Mouse (Mus musculus) spleen, postnatal 10 days (tissue): Measurements from ENCODE around the gene Cyfip1.
A peak's percentile ranks its signal among the peaks of the same experiment; 100 is the strongest.

ENCODE experiments used
- DNase-seq, 2 experiments: peaks; one replicate each; pipeline ENCODE4 v3.0.0; 2021 to 2022; ENCODE audit warnings: low spot score in 2 of 2

Gene Cyfip1

DNA sequence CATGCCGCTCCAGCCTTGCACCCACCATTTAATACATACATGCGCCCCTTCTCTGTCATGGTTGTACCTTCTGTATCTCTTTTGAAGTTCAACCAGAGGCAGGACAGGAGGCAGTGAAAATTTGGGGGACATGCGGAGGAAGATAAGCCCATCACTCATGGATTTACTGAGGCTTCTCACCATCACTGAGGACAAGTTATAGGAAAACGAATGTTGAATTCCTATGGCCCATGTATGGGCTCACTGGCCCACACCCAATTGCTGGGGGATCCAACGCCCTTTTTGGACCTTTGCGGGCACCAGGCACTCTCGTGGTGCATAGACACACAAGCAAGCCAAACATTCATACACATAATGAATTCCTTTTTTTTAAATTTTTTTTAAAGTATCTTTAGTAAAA lies at the start of gene Cyfip1:
TSS of gene Cyfip1 (plus strand) at position 301 of the 400 bp plus-strand sequence.
- DNase-seq: no peak

DNA sequence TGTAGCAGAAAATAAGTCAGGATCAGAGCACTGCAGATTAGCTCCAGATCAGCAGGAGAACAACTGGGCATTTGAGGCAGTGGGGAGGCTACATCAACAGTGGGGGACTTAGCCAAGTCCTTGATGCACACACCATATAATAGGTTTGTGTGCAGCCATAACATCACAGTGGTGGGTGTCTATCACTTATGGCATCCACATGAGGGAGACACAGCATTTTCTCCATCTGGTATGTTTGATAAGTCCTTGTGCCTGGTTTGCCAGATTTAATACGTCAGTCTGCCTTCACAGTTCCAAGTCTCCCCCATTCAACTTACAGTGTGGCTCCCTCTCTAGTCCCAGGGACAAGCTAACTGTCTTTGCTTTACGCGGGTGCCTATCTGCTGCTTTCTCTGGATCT lies 49.3 kb upstream of the Cyfip1 start:
- no peak for DNase-seq

DNA sequence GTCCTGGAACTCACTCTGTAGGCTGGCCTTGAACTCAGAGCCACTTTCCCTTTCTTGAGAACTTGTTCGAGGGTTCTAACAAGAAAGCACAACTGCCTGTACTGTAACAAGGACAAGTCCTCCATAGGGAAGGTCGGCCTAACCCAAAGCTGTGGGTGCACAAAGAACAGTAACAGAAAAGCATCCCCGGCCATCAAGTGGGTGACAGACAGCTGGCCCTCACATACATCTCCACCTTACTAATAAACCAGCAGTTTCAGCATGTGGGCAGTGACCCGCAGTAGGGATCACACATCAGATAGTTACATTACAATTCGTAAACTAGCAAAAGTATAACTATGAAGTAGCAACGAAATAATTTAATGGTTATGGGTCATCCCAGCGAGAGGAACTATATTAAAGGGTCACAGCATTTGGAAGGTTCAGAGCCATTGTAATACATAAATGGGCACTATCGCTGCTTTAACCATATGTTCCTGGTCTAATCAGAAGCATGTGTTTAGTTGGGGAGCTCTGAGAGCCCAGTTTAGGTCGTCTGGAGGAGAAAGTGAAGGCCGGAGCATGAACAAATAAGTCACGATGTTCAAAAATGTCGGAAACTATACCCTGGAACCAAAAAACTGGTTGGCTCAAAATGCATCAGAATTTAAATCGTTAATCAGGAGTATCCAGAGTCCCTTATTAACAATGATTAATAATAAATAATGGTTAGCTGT lies 48.2 kb upstream of the Cyfip1 start:
- DNase-seq: no peak

DNA sequence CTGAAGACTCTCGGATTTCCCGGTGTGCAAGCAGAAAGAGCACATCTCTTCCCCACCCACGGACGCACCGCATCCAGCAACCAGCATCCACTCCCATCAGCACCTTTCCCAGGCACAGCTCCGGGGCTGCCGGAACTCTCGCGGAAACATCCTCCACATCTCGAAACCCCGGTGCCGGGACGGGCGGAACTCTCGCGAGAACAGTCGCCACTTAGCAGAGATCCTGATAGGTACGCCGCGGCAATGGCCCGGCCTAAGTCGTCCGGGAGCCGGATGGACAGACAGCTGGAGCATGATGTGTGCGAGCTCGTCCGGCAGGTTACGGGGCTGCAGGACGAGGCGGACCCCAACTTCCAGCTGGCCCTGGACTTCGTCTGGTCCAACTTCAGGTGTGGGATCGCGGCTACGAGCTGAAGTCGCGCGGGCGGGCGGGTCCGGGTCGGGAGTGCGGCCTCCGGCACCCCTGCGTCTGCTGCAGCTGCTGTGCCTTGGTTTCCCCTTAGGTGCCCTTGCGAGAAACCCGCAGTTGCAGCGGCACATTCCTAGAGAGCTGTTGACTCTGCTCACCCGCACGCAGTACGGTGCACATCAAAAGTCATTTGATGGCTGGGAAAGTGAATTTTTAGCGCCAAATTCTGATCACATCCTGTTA lies 47.5 kb upstream of the Cyfip1 start, which contains the start of gene Tubgcp5:
TSS of gene Tubgcp5 (plus strand) at position 203 of the 652 bp plus-strand sequence.
- peak; percentile 91 to 98 for DNase-seq

DNA sequence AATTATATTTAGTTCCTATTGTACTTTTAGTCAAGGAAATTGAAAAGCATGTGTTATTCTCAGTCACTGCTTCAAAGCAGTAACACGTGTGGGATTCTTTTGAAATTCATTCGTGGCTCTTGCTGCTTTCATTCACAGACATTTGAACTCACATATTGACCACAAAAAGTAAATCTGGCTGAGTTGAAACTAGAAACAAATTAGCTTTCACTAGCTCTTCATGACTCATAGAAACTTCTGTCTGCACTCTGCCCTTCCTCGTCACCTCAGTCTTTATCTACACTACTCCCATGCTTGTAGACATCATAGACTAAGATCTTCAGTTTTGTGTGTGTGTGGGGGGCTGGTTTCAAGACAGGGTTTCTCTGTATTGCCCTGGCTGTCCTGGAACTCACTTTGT lies 41.6 kb upstream of the Cyfip1 start:
- DNase-seq: no peak

DNA sequence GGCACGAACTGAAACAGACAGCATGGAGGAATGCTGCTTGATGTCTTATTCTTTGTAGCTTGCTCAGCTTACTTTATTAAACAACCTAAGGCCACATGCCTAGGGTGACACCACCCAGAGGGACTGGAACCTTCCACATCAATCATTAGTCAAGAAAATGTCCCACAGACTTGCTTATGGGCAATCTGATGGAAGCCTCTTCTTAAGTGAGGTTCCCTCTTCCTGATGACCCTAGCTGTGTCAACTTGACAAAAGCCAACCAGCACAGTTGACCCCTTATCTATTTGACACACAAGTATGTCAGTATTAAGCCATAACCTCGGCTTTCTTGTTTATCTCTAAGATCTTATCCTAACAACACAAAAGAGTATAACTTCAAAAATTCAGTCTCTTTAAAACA lies 31.6 kb upstream of the Cyfip1 start:
- no peak for DNase-seq

DNA sequence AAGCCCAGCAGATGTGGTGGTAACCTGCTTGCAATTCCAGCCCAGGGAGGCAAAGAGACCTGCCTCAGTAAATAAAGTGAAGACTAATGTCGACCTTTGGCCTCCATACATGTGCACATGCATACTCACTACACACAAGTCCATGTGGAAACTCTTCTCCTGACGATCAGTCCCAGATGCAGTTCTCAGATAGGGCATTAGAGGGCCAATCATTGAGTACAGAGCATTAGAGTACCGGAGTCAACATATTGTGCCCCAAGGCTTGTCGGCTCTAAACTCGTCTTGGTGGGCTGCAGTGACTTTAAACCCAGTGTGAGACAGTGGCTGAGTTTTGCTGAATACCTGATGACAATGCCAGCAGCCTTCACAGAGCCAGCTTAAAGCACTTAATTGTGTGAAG lies 17.1 kb upstream of the Cyfip1 start:
- no peak for DNase-seq

DNA sequence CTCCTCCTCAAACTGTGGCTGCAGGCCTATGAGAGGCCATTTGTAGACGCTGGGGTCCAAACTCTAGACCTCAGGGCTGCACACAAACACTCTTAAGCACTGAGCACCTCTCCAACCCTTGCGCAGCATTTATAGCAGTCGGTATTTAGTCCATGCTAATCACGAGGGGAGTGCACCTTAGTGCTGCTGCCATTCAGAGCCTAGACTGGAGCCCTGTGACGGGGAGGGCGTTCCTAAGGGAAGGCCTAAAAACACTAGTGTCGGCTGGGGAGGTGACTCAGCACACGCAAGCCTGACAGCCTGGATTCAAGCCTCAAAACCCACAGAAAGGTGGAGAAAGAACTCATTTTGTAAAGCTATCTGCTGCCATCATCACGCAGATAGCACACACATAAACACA lies 14.0 kb upstream of the Cyfip1 start:
- DNase-seq: no peak

DNA sequence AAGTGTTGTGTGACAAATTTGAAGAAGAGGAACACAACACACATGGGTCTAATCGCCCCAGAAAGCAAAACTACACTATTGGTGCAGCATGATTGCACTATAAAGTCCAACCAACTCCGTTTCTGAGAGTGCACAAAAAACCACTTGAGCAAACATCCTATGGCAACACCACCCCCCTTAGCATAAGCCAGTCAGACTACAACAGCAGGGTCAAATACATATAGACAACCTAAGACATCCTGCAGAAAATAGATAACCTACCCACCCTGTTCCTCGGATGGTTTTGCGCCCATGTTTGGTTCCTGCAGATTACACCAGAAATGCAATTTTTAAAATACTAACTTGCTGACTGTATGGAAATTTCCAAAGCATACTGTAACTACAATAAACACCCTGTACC lies 4.7 kb upstream of the Cyfip1 start:
- DNase-seq: no peak

DNA sequence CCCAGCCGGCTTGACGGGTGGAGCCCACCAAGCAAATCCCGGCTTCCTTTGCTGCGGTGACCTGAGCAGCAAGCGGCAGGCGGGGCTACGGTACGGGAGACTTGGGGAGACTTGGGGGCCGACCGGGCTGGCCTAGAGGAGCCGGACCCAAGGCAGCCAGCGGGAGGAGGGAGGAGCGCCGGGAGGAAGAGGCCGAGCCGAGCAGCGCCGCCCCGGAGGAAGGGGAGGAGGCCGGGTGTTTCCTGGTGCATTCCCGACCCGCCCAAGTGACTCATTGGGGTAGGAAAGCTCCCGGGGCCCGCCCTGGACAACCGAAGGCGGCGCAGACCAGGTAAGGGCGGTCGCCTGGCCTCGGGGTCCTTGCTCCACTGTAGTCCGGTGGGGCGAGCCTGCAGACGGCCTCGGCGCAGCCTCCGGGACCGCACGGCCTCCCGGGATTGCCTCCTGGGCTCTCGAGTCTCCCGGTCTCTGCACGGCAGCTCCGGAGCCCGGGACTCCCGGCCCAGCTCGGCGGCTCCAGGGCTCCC lies 495 bp downstream of the Cyfip1 start:
- DNase-seq: peak; percentile 53 to 71

DNA sequence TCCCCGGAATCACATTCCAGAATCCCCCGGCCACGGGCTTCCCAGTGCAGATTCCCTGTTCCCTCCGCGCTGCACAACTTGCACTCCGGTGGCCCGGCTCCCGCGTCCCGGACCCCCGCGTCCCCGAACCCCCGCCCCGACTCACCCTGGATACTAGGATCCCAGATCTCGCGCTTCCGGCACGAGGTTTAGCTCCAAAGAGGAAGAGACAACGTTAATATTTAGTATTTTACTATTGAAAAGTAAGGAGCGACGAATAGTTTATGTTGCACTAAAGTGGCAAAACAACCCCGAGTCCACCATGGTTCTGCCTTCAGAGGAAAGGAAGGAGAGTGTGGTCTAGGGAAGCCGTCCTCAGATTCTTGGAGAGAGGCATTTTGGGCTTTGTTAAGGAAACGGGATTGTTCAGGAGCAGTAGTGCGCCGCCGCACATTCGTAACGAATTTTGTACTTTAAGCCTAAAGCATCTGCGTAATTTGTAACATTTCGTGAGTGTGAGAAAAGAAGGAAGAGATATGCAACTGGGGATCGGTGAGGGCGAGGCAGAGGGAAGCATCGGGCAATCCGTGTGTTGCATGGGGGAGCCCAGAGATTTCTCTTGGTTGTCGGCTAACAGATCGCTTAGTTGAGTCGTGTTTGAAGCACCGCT lies 1.1 kb downstream of the Cyfip1 start:
- DNase-seq: peak; percentile 14 to 20

DNA sequence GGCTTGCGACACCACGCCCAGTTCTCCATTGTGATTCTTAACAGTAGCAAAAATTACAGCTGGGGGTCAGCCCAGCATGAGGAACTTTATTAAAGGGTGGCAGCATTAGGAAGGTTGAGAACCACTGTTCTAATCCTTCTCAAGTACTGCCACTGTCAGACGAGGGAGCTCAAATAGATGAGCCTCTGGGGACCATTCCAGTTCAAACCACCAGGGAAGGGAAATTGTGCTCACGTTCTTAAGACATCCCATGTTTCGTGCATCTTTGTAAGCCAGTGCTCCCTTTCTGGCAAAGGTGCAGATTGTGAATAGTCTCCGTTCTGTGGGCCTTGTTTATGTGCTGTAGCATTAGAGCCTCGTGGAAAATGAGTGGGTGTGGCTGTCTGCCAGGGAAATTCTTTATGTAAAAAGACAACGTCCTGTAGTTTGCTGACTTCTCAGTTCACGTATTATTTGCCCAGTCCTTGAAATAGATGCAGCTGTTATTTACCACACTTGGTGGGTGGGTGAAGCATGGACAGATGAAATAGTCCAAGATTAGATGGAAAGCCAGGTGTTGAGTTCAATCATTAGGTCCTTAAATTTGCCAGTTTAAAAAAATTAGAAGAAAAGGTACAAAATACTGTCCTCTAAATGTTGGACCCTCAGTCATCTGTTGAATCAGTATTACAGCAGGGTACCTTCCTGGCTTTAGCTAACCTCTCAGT lies 5.2 kb downstream of the Cyfip1 start:
- DNase-seq: no peak

DNA sequence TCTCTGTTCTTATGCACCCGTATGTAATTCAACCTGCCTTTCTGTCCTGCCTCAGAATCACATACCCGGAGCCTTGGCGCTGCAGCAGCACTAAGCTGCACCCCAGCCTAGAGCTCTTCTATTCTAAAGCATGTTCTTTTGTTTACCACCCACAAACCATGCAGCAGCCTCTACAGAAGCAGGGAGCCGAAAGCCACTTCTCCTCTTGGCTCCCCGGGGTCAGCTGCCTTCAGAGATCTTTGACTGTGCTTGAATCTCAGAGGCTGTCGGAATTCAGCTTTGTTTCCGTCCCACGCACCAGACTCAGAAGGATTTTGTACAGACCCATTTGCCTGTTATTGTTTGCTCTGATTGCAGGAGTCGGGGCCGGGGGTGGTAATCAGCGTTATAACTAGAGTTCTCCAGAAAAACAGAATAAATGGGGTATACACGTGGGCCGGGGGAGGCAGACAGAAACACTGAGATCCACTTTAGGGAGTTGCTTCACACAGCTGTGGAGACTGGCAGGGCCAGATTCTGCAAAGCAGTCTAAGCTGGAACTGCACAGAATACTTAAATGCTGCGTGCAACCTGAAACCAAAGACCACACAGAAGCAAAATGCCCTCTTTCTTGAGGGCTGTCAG lies 8.5 kb downstream of the Cyfip1 start:
- DNase-seq: no peak

DNA sequence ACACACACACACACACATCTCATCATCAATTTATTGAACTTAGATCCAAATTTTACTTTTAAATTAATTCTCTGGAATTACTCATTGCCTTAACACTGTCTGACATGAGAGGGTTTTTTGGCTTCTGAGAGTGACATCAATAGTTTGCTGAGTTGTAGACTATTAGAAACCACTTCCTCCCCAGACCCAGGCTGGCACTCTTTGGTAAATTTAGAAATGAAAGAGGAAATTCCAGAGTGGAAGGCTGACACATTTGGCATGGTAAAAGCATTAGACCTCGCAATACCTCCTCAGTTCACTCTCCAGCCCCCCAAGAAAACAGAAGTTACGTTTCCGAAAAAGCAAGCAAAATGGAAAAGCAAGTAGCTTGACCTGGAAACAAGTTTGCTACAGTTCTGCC lies 11.2 kb downstream of the Cyfip1 start:
- DNase-seq: no peak

DNA sequence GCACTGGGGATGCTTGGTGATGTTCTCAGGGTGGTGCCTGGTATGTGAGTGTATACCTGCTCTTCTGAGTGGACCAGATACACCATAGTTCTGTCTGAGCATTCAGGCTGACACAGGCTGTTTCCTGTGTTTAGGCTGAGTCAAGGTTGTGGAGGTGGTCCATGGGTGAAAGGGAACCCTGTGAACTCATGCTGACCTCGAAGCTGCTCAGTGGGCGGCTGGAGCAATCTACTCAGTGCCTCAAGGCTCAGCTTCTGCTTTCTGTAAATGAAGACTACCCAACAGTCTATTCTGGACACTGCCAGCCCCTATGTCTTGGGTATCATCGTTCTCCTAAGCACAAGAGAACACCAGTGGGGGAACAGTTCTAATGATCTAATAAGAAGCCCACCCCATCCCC lies 14.1 kb downstream of the Cyfip1 start:
- peak in 1 of 2 experiments; percentile 26 for DNase-seq

DNA sequence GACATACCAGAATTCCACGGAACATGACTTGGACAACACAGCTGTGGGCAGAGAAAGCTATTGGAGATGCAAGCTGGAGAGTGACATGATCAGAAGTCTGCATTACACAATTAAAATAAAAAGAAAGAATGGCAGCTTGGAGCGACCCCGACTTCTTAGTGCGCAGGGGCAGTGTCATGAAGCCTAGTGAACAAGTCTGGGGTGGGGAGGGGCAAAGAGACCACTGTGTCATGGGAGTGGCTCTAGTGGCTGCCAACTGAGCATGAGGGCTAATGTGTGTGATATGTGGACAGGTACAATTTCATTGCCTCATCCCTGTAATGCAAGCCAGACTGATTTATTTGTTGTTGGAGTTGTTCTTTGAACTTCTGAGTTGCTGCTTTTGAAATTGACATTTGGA lies 15.2 kb downstream of the Cyfip1 start:
- no peak for DNase-seq

DNA sequence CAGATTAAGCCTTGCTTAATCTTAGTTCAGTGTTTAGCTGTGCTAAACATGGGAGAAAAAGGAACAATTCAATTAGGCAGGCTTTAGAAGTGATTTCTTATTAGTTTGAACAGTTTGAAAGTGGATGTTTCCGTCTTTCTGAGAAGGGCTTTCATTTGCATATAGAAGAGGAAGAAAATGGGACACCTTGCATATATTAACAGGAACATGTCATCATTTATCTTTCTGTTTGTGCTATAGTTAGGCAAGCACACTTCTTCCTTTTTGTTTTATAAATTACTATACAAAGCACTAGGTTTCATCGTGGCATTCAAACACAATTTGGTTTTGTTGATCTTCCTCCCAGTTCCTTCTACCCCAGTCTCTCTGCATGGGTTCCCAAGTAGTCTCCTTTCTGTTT lies 16.2 kb downstream of the Cyfip1 start:
- DNase-seq: no peak

DNA sequence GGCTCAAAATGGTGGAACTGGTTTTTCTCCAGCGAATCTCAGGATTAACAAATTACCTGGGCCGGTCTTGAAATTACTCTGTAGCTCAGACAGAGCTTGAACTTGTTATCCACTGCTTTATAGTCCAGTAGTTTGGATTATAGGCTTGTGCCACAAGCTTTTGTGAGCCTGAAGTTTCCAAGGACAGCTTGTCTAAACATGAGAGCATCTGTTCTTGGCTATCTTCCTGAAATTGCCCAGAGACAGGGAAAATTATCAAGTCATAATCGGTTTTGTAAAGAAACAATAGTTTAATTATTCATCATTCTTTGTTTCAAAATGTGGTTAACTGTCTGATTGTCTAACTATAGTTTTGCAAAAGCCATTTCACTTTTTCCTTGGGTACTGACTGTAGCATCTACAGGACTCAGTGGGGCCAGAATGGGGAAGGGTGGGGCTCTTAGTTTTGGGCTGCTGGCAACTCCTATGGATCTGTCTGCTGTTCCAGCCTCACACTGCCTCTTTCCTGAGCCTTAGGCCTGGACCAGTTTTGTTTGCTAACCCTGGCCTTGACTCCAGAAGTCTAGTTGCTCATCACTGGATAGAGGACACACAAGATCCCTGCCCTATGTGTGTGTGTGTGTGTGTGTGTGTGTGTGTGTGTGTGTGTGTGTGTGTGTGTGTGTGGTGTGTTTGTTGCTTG lies 17.4 kb downstream of the Cyfip1 start:
- DNase-seq: no peak

DNA sequence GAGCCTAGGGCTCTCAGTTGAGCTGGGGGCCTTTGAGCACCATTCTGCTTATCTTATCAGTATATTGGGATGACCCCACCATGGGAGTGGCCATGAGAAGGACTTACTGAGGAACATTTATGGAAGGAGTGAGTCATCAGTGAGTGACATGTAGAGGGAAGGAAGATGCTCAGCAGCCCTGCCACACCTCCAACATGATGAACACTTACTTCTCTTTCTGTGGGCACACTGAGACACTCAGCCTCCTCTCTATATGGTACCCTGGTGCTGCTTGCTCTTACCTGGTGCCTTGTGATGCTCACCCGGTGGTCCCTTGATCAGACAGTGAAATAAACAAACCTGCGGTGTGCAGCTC lies 17.9 kb downstream of the Cyfip1 start:
- no peak for DNase-seq

DNA sequence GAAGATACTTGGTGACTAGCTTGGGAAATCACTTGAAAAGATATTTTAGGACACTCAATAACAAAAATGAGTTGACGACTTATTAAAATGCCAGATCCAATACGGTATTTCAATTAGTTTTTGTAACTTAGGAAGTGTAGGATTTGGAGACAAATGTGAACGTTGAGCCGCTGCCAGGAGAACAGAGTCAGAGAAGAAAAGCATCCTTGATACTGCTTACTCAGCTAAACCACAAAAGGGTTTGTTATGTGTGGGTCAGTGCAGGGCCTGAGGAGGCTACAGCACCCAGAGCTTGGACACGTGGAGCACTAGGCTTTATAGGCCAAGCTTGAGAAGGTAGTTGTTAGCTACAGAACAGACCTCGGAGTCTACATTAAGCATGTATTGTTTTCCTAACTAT lies 18.4 kb downstream of the Cyfip1 start:
- DNase-seq: no peak

DNA sequence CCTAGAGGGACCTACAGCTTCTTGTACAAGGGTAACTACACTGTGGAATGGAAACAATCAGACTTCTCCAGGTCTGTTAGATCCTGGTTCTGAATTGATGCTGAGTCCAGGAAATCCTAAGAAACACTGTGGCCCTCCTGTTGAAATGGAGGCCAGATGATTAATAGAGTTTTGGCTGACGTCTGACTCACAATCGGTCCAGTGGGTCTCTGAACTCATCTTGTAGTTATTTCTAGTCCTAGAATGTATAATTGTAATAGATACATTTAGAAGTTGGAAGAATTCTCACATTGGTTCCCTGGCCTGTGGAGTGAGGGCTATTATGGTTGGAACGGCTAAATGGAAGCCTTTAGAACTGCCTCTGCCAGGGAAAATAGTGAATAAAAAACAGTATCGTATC lies 19.6 kb downstream of the Cyfip1 start:
- no peak for DNase-seq
